Mouse (Mus musculus) brain, embryonic 14.5 days (tissue): ENCODE results near the gene Zfyve21.

Source experiments
- CTCF ChIP-seq: fragments of 200-500 bp; IDR thresholded peaks from 2 replicates; pipeline ENCODE4 v1.5.1; 2012; ENCODE audit warnings: inconsistent platforms, mild to moderate bottlenecking, moderate library complexity, borderline replicate concordance; ENCODE audit not compliant: insufficient read depth, insufficient read length; ENCODE audit errors: extremely low read depth
- POLR2A ChIP-seq: fragments of 200-500 bp; IDR thresholded peaks from 2 replicates; pipeline ENCODE4 v1.6.1; 2012; ENCODE audit warnings: mild to moderate bottlenecking, inconsistent platforms, borderline replicate concordance; ENCODE audit not compliant: poor library complexity, insufficient read depth, insufficient read length, severe bottlenecking; ENCODE audit errors: extremely low read depth

DNA sequence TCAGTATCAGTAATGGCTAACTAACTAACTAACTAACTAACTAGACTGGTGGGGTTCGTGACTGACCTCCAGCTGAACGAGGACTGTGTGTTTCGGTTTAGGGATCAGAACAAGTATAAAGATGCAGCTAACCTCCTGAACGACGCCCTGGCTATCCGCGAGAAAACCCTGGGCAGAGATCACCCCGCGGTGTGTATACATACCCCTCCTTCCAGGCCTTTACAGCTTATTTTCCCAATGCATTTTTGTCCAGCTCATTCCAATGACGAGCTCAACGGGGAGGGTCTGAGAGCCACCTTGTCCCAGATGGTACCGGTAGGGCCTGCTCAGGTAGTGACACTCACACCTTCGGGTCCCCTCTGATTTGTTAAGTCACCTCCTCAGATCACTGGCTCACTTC lies 36.1 kb upstream of the Zfyve21 start:
- no peak for TF ChIP-seq CTCF
- no peak for TF ChIP-seq POLR2A
